Mouse (Mus musculus): ENCODE results near the gene Fbxo31. TPM values are rescaled to one million over a fixed set of nuclear protein-coding genes. Genes with fewer than 3 reads are reported as not detected.
A peak's percentile ranks its signal among the peaks of the same experiment; 100 is the strongest.

The Fbxo31 gene
- total and polyA plus RNA-seq, 3 experiments = 16.0 to 35.3 TPM; not detected in 1

DNA sequence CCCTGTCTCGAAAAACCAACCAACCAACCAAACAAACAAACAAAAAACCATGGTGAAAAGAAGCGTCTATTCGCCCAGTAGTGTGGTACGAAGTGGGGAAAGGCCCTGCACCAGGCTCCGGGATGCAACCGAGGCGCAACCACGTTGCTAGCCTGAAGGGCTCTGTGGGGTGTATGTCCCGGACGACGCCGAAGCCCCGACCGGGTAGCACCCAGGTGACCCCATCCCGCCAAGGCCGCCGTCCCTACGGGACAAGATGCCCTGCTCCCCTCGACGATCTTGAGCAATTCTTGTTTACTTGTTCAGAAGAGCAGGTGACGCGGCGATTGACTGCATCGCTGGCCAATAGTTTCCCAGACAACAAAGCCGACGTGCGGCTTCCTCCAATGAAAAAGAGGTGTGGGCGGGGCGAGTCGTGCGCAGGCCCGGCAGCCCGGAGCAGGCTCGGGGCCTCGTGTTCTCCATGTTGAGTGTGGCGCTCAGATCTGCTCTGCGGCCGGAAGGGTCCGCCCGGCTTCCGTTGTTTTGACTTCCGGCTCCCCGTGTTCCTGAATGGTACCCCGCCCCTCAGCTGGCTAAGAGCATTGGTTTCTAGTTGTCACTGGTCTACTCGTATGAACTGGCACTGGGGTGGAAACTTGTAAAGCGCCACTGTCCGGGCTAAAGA is 6.7 kb upstream of the Fbxo31 start (continued):
- TF ChIP-seq ETS1 (IDR thresholded peaks at IDR 0.05; ENCODE audit: low read depth, low read length) = peak; percentile 55; the same call in 1 of the 2 replicates
- peak; percentile 57 for TF ChIP-seq TBP (IDR thresholded peaks at IDR 0.05; ENCODE audit: low read depth, low read length)
- TF ChIP-seq NRF1 (IDR thresholded peaks at IDR 0.05; ENCODE audit: insufficient read depth, low read depth, low read length, poor library complexity, severe bottlenecking) = peak; percentile 99
- TF ChIP-seq SMC3 (IDR thresholded peaks at IDR 0.05; ENCODE audit: low read depth, low read length) = no peak
- TF ChIP-seq ZNF384 (IDR thresholded peaks at IDR 0.05; ENCODE audit: low read depth, low read length) = no peak
- no peak for TF ChIP-seq UBTF (IDR thresholded peaks at IDR 0.05; ENCODE audit: borderline replicate concordance, insufficient read depth, low read depth, low read length)
- no peak for TF ChIP-seq GATA1 (IDR thresholded peaks at IDR 0.05; ENCODE audit: low read depth, low read length)
- peak; percentile 90 for TF ChIP-seq KAT2A (conservative IDR thresholded peaks at IDR 0.05; ENCODE audit: low read depth, low read length)
- no peak for TF ChIP-seq ZC3H11A (IDR thresholded peaks at IDR 0.05; ENCODE audit: low read depth, low read length)
- no peak for TF ChIP-seq POLR2AphosphoS5 (IDR thresholded peaks at IDR 0.05; ENCODE audit: borderline replicate concordance, low read depth, low read length)
- TF ChIP-seq TCF12 (IDR thresholded peaks at IDR 0.05; ENCODE audit: low read depth, low read length) = peak; percentile 44; the same call in 1 of the 2 replicates
- peak in 1 of 2 experiments; percentile 63; a peak in 1 of 4 replicates for TF ChIP-seq POLR2A (IDR thresholded peaks at IDR 0.05; ENCODE audit: control insufficient read depth in 1 of 2, insufficient read depth in 1 of 2, low read depth in 1 of 2, low read length in 2 of 2, poor library complexity in 1 of 2)
- TF ChIP-seq USF2 (IDR thresholded peaks at IDR 0.05; ENCODE audit: borderline replicate concordance in 1 of 2, insufficient read depth in 1 of 2, low read depth in 1 of 2, low read length in 2 of 2) = no peak
- no peak for TF ChIP-seq ZMIZ1 (IDR thresholded peaks at IDR 0.05; ENCODE audit: low read depth, low read length)
- peak; percentile 98 for TF ChIP-seq ELF1 (IDR thresholded peaks at IDR 0.05; ENCODE audit: low read depth, low read length)

DNA sequence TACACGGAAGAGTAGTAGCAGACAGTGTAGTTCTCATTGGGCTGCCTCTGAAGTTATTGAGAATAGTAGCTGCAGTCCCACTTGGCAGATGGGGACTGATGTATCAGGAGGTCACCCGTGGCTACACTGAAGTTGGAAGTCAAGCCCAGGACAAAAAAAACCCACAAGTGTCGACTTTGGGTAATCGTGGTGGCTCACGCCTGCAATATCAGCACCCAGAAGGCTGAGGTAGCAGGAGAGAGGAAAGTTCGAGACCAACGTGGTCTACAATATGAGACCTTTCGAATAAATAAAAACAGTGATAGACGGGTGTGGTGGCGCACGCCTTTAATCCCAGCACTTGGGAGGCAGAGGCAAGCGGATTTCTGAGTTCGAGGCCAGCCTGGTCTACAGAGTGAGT is 6.1 kb upstream of the Fbxo31 start:
- no peaks in the 10 kb centered on the region for H3K27me3 ChIP-seq (ENCODE audit: control insufficient read depth in 1 of 2, insufficient read depth in 2 of 2, low read length in 2 of 2)
- H3K4me1 ChIP-seq (ENCODE audit: control insufficient read depth in 1 of 2, insufficient read depth in 2 of 2, low read length in 2 of 2) = peaks cover 12 to 31% of the 10 kb centered on the region in 2 experiments
- peak overlapping the region; percentile 74 for H3K9ac ChIP-seq (ENCODE audit: control insufficient read depth, low read depth, low read length, poor library complexity, severe bottlenecking)
- peaks cover 0 to 22% of the 10 kb centered on the region in 2 experiments; a peak in 2 of 4 replicates for H3K36me3 ChIP-seq (ENCODE audit: control insufficient read depth in 1 of 2, insufficient read depth in 2 of 2, low read length in 2 of 2)
- peak overlapping the region; percentile 77 to 78 for H3K4me3 ChIP-seq (ENCODE audit: control insufficient read depth in 1 of 2, insufficient read depth in 1 of 2, low read depth in 2 of 2, low read length in 2 of 2)
- TF ChIP-seq USF2 (IDR thresholded peaks at IDR 0.05; ENCODE audit: borderline replicate concordance in 1 of 2, insufficient read depth in 1 of 2, low read depth in 1 of 2, low read length in 2 of 2) = no peak
- TF ChIP-seq TBP (IDR thresholded peaks at IDR 0.05; ENCODE audit: low read depth, low read length) = peak; percentile 89
- TF ChIP-seq MYC (IDR thresholded peaks at IDR 0.05; ENCODE audit: low read depth, low read length) = 0 out of 2 replicates have a peak, but pooled peaks have one; percentile 2
- DNase-seq (ENCODE audit: low read depth, low spot score) = peak; percentile 59
- no peaks in the 10 kb centered on the region for H3K9me3 ChIP-seq (replicated peaks; ENCODE audit: insufficient read depth, low read length)
- no peak overlapping the region for H3K27ac ChIP-seq (ENCODE audit: control insufficient read depth, low read depth, low read length)
- H3K79me2 ChIP-seq (ENCODE audit: control insufficient read depth, insufficient read depth, low read length, poor library complexity) = no peaks in the 10 kb centered on the region

All from MEL (cell line).